Mouse (Mus musculus): ENCODE measurements around the gene Gm3448.
"Not testable (repeated sequence)": the region's sequence is repeated elsewhere in the genome, so short reads cannot be mapped to it uniquely, and the experiment has no call there.

Gene Gm3448

DNA sequence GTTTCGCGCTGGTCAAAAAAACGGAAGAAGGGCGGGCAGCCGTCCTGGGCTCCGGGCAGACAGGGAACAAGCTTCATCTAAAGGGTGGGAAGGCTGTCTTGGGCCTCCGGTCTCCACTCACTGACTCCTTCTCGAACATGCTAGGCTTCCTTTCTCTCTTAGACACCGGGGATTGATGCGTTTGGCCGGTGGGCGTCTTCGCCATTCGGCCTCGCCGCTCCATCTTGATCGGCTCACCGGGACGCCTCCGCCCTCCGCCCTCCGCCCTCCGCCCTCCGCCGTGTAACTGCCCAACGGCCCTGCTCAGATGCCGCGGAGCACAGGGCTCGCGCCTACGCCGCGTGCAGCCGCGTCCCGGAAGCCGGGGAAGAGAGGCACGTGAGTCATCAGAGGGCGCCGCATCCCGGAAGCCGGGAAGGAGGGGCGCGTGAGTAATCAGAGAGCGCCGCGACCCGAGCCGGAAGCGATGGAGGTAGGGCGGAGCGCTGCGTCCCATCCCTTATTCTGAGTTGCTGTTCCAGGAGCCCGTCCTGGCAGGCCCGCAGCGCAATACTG lies at the start of gene Gm3448, which contains the start of the genes Ermard and Tcte3:
Gene Gm3448 (minus strand): TSS at position 363 of the 555 bp plus-strand sequence.
Gene Ermard (plus strand): TSS at position 34 of the 555 bp plus-strand sequence.
Gene Tcte3 (minus strand): TSS at position 314 of the 555 bp plus-strand sequence.
- in situ Hi-C loops (cut with MboI, MseI), result not testable (repeated sequence)

GRCm38 (mm10) chr17:15088591-15089001 lies 47.3 kb upstream of the Gm3448 start:
- in situ Hi-C loops (cut with MboI, MseI), result no loop called here

DNA sequence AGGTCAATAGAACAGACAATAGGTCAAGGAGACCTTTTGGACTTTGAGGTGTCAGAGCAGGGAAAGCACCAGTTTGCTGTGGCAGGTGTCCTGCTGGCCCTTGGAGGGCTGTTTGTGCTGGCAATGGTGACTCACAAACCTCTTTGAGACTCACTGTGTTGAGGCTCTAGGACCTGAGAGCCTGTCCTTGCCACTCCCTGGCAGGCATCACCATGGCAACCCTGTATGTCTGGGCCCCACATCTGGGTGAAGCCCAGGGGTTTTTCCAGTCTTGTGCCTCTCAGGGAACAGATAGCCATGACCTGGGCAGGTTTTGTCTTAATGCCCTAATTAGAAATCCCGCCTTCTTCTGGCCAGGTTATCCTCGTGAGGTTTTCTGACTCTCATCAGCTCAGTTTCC lies 46.8 kb upstream of the Gm3448 start:
- in situ Hi-C loops (cut with MboI, MseI), result no loop called here

GRCm38 (mm10) chr17:15085006-15085405 lies 43.7 kb upstream of the Gm3448 start:
- in situ Hi-C loops (cut with MboI, MseI), result no loop called here

DNA sequence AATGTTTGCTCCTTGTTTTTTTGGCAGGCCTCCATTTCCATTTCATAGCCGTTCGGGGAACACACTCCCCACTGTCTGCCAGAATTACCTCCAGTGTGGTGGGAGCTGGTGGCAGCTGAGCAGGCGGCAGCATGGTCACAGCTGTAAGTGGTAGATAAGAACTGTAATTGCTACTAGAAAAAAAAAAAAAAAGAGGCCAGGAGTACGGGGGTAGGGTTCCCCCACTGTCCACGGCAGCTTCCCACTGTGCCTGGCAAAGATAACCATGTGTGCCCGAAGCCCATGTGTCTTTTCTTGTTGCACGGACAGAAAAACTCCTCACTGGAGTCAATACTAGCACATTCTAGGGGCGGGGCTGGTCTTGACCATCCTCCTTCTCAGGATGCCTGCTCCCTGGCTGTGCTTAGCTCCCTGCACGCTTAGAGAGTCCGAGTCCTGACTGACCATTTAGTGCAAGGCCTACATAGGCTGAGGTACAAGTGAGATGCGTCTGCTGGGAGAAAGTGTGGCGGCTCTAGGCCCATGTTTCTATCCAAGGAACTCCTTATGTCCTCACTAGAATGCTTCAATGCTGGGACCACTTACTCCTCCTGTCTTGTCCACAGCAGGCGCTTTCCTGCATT lies 43.0 kb upstream of the Gm3448 start:
- in situ Hi-C loops (cut with MboI, MseI), result no loop called here

DNA sequence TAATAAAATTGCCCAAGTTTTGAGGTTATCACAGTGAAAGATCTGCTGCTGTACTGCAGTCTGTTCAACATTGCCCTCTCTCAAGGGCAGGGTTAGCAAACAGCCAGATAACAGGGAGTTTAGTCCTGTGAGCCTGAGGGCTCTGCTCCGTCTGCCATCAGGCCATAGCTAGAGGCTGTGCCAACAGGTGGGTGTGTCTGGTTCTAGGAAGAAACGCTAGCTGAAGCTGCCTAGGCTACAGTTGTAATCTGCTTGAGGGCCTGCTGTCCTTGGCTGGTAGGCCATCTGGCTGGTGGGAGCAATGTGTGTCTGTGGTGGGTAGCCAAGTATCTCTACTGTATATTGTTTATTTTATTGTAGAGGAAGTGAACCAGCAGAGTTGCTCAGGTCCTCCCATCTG lies 36.2 kb upstream of the Gm3448 start:
- in situ Hi-C loops (cut with MboI, MseI), result no loop called here

DNA sequence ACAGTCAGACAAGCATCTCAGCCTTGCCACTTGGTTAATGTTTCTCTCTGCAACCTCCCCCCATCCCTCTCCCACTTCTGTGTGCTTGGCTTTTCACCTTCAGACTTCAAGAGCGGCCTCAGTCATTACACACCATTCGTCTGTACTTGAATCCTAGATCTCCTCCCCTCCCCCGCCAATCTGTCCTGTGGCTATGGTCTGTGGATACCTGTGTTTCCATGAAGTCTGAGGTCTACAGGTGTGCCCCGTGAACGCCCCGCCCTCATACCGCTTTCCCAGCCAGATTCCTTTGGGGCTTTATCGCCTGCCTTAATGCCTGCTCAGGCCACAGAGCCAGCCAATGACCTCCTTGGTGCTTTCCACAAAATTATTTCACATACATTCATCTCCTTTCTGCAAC lies 33.7 kb upstream of the Gm3448 start:
- in situ Hi-C loops (cut with MboI, MseI), result no loop called here

GRCm38 (mm10) chr17:15072211-15072610 lies 30.9 kb upstream of the Gm3448 start:
- in situ Hi-C loops (cut with MboI, MseI), result no loop called here

DNA sequence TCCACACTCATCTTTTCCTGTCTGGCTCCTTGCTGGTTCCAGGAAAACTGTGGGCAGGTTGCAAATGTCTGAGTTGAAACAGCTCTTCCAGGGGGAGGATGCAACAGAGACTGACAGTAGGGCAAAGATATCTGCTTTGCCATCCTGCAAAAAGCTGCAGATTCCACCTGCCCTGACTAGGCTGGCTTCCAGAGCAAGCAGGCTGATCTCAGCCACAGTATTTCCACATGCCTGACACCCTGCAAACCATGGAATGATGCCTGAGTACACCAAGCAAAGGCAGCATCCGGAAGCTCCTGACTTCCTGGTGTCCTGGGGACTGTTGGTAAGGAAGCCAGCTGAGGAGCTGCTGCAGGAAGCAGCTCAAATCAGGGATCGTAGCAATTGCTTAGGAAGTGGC lies 27.8 kb upstream of the Gm3448 start:
- in situ Hi-C loops (cut with MboI, MseI), result loop anchor here (5.0 kb wide), 2 partner anchors 398 to 403 kb away; no protein-coding TSS in a partner anchor

DNA sequence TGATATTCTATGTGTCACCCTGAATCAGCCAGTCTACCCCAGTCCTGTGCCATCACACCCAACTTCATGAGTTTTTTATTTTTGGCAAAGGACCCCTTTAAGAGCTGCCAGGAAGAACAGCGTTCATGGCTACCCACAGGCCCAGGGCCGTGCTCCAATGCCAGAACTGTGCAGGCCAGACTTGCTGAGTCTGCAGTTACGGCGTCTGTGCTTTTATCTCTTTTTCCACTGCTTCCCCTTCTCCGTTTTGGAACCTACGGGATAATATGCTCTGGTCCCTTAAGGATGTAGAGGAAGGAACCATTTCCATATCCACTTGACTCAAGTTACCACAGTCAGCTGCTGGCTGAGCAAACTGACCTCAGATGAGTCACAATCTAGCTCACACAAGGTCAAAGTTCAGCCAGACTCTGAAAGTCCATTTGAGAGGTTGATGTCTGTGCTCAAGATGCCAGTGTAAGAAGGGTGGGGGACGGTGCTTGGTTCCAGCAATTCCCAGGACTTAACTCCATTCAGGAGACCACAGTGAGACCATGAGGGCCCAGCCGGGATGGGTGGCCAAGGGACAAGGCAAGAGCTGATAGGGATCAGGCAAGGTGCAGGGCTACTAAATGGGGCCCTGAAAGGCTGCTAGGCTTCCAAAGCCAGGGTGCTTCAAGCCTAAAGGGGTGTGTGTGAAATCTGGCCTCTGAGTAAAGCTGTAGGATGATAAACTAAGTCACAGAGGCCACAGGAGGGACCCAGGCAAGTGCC lies 26.9 kb upstream of the Gm3448 start:
- in situ Hi-C loops (cut with MboI, MseI), result loop anchor here (5.0 kb wide), 2 partner anchors 399 to 404 kb away; no protein-coding TSS in a partner anchor

DNA sequence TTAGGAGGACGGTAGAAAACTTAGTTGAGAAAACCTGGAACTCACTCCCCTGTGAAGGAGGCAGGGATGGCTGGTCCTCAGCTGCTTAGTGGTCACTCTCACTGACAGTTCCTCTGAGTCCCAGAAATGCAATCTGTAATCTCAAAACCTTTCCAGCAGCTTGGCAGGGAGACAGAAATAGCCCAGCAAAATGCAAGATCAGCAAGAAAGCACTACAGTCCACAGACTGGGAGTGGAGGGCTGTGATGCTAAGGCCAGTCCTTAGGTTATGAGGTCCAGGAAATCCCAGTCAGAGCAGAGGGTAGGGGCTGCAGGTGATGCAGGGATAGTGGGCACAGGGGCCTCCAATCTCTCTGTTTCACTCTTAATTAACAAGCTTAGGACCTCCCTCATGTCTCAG lies 25.6 kb upstream of the Gm3448 start:
- in situ Hi-C loops (cut with MboI, MseI), result loop anchor here (5.0 kb wide), 2 partner anchors 400 to 405 kb away; no protein-coding TSS in a partner anchor

DNA sequence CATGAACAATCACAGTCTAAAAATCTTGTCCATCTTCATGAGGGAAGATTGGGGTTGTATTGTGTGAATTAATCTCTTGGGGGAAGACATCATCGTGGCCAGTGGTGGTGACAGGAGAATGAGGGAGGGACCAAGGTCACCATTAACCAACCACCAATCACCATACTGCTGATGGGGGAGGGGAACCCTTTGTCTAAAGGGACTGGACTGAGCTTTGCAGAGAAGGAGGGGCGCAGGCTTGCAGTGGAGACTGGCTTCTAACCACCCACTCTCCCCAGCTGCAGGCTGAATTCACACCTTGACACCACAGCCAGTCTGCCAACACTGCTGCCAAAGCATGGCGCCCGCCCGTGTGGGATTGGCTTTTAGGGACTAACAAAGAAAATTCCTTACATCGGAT lies 24.7 kb upstream of the Gm3448 start:
- in situ Hi-C loops (cut with MboI, MseI), result loop anchor here (5.0 kb wide), 2 partner anchors 401 to 406 kb away; no protein-coding TSS in a partner anchor

DNA sequence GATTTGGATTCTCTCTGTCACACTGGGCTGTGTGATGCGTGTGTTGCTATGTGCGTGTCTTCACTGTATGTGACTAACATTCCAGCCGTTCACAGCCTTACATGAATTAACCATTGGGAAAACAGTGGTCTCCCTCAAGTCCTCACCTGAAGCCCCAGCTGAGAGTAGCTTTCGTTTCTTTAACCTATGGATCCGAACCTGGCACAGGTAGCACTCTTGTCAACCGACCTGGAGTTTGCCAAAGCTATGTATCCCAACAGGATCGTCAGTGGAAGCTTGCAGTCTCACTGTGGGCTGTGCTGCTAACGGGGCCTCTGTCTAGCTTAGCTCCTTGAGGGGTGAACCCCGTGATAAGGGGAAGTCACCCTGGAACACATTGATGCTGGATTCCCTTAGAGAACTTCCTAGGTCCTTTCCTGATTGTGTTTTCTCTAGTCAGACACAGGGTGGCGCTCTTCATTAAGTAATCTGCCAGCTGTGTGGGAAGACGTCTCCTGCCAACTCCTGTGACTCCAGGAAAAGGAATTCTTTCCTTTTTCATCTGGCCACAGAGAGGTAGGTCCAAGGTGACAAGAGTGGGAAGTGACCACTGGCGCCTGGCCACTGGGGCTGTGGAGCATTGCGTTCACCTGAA lies 24.2 kb upstream of the Gm3448 start:
- in situ Hi-C loops (cut with MboI, MseI), result loop anchor here (5.0 kb wide), 2 partner anchors 402 to 407 kb away; no protein-coding TSS in a partner anchor

- in situ Hi-C loops (cut with MboI, MseI), result no loop called here
These were observed 19.0 kb upstream of the Gm3448 start for GRCm38 (mm10) chr17:15060356-15060755.

- in situ Hi-C loops (cut with MboI, MseI), result loop anchor here (5.0 kb wide), 3 partner anchors 42 to 77 kb away; no protein-coding TSS in a partner anchor
These were observed 18.3 kb upstream of the Gm3448 start for GRCm38 (mm10) chr17:15059646-15060045.

- in situ Hi-C loops (cut with MboI, MseI), result loop anchor here (5.0 kb wide), 3 partner anchors 41 to 76 kb away; no protein-coding TSS in a partner anchor
These were observed 16.8 kb upstream of the Gm3448 start for GRCm38 (mm10) chr17:15058161-15058591.

DNA sequence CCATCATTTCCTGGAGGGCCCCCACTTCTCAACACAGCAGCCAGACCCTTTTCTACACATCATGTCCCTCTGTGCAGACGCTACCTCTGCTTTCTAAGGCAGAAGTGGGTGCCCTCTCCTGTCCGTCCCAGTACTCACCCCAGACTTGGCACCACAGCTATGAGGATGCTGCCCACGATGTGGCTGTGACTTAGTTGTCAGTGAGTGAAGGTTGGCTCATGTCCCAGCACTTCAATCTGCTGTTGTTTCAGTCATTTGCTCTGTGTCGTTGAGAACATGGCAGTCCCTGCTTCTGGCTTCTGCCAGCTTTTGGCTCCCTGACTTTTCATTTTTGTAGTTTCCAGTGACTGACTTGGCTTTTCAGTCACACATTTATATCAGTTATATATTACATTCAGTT lies 14.6 kb upstream of the Gm3448 start:
- in situ Hi-C loops (cut with MboI, MseI), result loop anchor here (5.0 kb wide), 3 partner anchors 39 to 74 kb away; no protein-coding TSS in a partner anchor

- in situ Hi-C loops (cut with MboI, MseI), result not testable (repeated sequence)
These were observed 12.5 kb upstream of the Gm3448 start for GRCm38 (mm10) chr17:15053829-15054200.

- in situ Hi-C loops (cut with MboI, MseI), result not testable (repeated sequence)
These were observed 12.0 kb upstream of the Gm3448 start for GRCm38 (mm10) chr17:15053183-15053828.

- in situ Hi-C loops (cut with MboI, MseI), result not testable (repeated sequence)
These were observed 11.4 kb upstream of the Gm3448 start for GRCm38 (mm10) chr17:15052766-15053165.

DNA sequence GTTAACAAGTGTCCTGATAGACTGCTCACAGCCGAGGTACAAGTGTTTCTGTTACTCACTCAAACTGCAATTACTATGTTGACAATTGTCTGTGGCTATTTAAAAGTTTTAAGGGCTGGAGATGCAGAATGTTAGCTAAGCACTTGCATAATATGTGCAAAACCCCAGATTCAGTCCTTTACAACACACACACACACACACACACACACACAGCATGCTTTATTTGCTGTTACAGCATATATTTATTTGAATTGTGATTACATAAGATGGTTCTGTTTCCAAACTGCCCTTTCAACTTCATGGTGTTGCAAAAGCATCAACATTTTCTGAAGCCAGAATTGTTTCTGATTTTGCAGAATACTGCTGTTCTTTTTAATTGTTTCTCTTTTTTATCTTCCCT lies 9.0 kb upstream of the Gm3448 start:
- in situ Hi-C loops (cut with MboI, MseI), result not testable (repeated sequence)
